Mouse (Mus musculus): ENCODE measurements around the gene Arnt2. TPM values are rescaled to one million over a fixed set of nuclear protein-coding genes. Genes with fewer than 3 reads are reported as not detected.

Gene Arnt2
- polyA plus RNA-seq, 1 experiment from 2014 or later: 18.5 TPM

DNA sequence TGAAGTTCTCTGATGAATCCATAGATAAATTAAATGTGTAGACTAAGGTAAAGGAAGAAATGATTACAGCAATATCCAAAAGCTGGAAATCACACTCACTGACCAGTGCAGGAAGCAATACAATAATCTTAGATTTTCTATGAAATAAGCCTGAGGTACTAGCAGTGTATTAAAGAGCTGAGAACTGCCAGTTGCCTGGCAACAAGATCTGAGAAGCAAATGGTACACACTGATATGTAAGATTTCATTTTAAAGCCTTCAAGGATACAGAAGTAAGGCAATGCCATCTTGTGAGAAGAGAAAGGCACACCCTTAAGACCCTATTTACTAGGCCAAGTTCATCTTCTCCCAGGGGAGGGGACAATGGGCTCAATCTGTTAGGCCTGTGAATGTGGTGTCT, 59.4 kb downstream of the Arnt2 start:
- H3K9ac ChIP-seq (replicated peaks; ENCODE audit: low read length): no peak overlapping the region
- H3K9me3 ChIP-seq (replicated peaks; ENCODE audit: control insufficient read depth, low read length): no peaks in the 10 kb centered on the region
- ATAC-seq (replicated peaks; ENCODE audit: insufficient number of reproducible peaks, low FRiP score, low TSS enrichment, low read depth) (no peak), DNase-seq (ENCODE audit: low spot score) (no peak)
- H3K4me2 ChIP-seq (ENCODE audit: low read depth, low read length): no peak overlapping the region
- H3K4me3 ChIP-seq (ENCODE audit: low read depth, low read length): no peak overlapping the region
- H3K36me3 ChIP-seq (replicated peaks; ENCODE audit: control insufficient read depth, insufficient read depth, low read depth, low read length): no peaks in the 10 kb centered on the region
- H3K27me3 ChIP-seq (ENCODE audit: control insufficient read depth, insufficient read depth, low read length): no peaks in the 10 kb centered on the region
- H3K27ac ChIP-seq (replicated peaks; ENCODE audit: low read depth, low read length): no peak overlapping the region
- H3K4me1 ChIP-seq (ENCODE audit: control insufficient read depth, insufficient read depth, low read length): no peaks in the 10 kb centered on the region

DNA sequence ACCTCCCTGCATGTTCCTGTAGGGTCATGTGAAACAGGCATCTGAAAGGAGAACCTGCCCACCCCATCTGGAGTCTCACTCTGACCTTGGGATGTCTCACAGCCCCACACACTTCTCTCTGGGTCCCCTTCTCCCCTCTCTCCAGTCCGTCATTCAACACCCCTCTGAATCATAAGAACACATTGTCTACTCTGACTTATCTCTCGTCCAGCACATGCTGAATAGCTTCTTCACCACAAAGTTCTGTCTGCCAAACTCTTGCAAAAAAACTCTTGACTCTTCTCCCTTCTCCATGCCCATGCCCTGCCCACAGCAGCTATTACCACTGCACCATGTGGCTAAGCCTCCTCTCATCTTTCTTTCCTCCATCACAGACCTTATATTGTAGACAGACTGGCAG, 60.0 kb downstream of the Arnt2 start:
- Histone ChIP-seq H3K27ac (replicated peaks; ENCODE audit: low read depth, low read length) (no peak overlapping the region), H3K4me3 (ENCODE audit: low read depth, low read length) (no peak overlapping the region), H3K4me2 (ENCODE audit: low read depth, low read length) (no peak overlapping the region), H3K9me3 (replicated peaks; ENCODE audit: control insufficient read depth, low read length) (no peaks in the 10 kb centered on the region), H3K27me3 (ENCODE audit: control insufficient read depth, insufficient read depth, low read length) (no peaks in the 10 kb centered on the region), H3K9ac (replicated peaks; ENCODE audit: low read length) (no peak overlapping the region), H3K36me3 (replicated peaks; ENCODE audit: control insufficient read depth, insufficient read depth, low read depth, low read length) (peaks cover under 1% of the 10 kb centered on the region; the same call in 1 of the 2 replicates), H3K4me1 (ENCODE audit: control insufficient read depth, insufficient read depth, low read length) (no peaks in the 10 kb centered on the region)
- ATAC-seq (replicated peaks; ENCODE audit: insufficient number of reproducible peaks, low FRiP score, low TSS enrichment, low read depth) (no peak), DNase-seq (ENCODE audit: low spot score) (no peak)
- 82% methylated on average over 2 of the region's 2 CpGs for WGBS

DNA sequence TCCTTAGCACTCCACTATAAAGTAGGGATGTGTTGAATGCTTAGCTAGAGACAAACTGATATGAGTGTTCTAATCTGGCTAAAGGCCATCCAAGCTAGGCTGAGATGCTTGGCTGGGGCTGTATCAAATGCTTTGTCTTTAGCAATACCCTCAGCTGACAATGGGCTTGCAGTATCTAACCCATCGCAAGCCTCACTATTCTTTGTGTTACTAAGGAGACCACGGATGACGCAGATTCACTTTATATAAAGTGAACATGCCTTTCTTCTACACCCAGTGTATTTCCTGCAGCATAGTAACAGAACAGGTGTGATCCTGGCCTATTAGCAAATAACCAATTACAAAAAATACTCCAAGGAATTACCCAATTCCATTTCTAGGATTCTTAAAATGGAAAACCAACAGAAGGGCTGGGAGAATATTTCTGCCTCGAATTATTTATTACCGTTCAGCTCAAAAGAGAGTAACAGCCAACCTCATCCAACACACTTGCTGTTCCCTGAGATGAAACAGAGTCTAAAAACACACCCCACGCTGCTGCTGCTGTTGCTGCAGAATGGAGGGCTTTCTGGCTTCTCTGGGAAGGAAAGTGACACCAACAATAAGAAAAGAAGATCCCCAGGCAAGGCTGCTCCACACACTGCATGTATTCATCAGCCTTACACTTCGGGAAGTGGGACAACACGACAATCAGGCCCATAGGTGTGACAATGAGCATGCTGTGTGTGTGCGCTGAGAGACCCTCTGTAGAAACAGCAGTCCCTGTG, 61.6 kb downstream of the Arnt2 start:
- Histone ChIP-seq H3K27me3 (ENCODE audit: control insufficient read depth, insufficient read depth, low read length) (no peaks in the 10 kb centered on the region), H3K4me1 (ENCODE audit: control insufficient read depth, insufficient read depth, low read length) (no peaks in the 10 kb centered on the region), H3K4me3 (ENCODE audit: low read depth, low read length) (no peak overlapping the region), H3K9ac (replicated peaks; ENCODE audit: low read length) (no peak overlapping the region), H3K36me3 (replicated peaks; ENCODE audit: control insufficient read depth, insufficient read depth, low read depth, low read length) (peaks cover 6% of the 10 kb centered on the region), H3K27ac (replicated peaks; ENCODE audit: low read depth, low read length) (no peak overlapping the region), H3K9me3 (replicated peaks; ENCODE audit: control insufficient read depth, low read length) (no peaks in the 10 kb centered on the region), H3K4me2 (ENCODE audit: low read depth, low read length) (no peak overlapping the region)
- DNase-seq (ENCODE audit: low spot score) (no peak), ATAC-seq (replicated peaks; ENCODE audit: insufficient number of reproducible peaks, low FRiP score, low TSS enrichment, low read depth) (no peak)
- WGBS: 93% methylated on average over 9 of the region's 9 CpGs

DNA sequence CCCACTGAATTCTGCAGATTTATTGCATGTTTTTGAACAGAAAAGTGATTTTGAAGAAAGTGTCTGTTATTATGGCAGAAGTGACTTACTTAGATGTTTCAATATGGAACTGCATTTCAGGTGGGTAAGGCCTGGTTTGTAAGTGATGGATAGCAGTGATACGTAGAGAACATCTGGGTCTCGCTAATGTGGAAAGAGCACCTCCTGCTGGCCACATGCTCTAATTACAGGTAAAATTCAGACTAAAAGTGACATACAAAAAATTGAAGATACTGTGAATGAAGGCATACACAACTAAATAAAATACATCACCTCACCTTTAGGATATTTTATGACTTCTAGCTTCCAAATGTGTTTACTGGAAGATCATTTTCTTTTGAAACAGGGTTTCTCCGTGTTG, 66.8 kb downstream of the Arnt2 start:
- H3K4me3 ChIP-seq (ENCODE audit: low read depth, low read length): no peak overlapping the region
- 94% methylated on average over 3 of the region's 3 CpGs for WGBS
- no peak overlapping the region for H3K27ac ChIP-seq (replicated peaks; ENCODE audit: low read depth, low read length)
- H3K4me1 ChIP-seq (ENCODE audit: control insufficient read depth, insufficient read depth, low read length): no peaks in the 10 kb centered on the region
- H3K9me3 ChIP-seq (replicated peaks; ENCODE audit: control insufficient read depth, low read length): no peaks in the 10 kb centered on the region
- H3K27me3 ChIP-seq (ENCODE audit: control insufficient read depth, insufficient read depth, low read length): no peaks in the 10 kb centered on the region
- H3K9ac ChIP-seq (replicated peaks; ENCODE audit: low read length): no peak overlapping the region
- H3K4me2 ChIP-seq (ENCODE audit: low read depth, low read length): no peak overlapping the region
- H3K36me3 ChIP-seq (replicated peaks; ENCODE audit: control insufficient read depth, insufficient read depth, low read depth, low read length): peaks cover 9% of the 10 kb centered on the region
- ATAC-seq (replicated peaks; ENCODE audit: insufficient number of reproducible peaks, low FRiP score, low TSS enrichment, low read depth) (no peak), DNase-seq (ENCODE audit: low spot score) (no peak)

DNA sequence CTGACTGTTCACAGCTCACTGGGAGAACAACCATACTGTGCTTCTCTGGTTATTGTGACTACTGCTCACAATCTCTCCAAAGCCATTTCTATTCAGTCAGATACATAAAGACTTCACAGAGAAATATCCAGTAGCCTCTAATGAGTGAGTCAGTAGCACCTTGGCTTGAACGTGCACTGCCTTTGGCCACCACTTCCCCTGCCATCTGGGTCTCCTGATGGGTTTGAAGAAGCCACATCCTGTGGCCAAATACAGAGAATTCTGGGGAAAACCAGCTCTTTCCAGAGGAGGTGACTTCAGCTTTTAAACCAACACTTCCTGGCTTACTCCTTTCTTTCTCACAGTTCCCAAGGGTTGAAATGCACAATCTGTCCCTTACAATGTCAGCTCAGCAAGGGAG, 69.0 kb downstream of the Arnt2 start:
- H3K4me2 ChIP-seq (ENCODE audit: low read depth, low read length): no peak overlapping the region
- ATAC-seq (replicated peaks; ENCODE audit: insufficient number of reproducible peaks, low FRiP score, low TSS enrichment, low read depth) (no peak), DNase-seq (ENCODE audit: low spot score) (no peak)
- peaks cover 9% of the 10 kb centered on the region for H3K36me3 ChIP-seq (replicated peaks; ENCODE audit: control insufficient read depth, insufficient read depth, low read depth, low read length)
- H3K27me3 ChIP-seq (ENCODE audit: control insufficient read depth, insufficient read depth, low read length): no peaks in the 10 kb centered on the region
- no peak overlapping the region for H3K27ac ChIP-seq (replicated peaks; ENCODE audit: low read depth, low read length)
- no peaks in the 10 kb centered on the region for H3K9me3 ChIP-seq (replicated peaks; ENCODE audit: control insufficient read depth, low read length)
- no peak overlapping the region for H3K9ac ChIP-seq (replicated peaks; ENCODE audit: low read length)
- H3K4me3 ChIP-seq (ENCODE audit: low read depth, low read length): no peak overlapping the region
- H3K4me1 ChIP-seq (ENCODE audit: control insufficient read depth, insufficient read depth, low read length): no peaks in the 10 kb centered on the region
- 79% methylated on average over 1 of the region's 1 CpGs for WGBS

DNA sequence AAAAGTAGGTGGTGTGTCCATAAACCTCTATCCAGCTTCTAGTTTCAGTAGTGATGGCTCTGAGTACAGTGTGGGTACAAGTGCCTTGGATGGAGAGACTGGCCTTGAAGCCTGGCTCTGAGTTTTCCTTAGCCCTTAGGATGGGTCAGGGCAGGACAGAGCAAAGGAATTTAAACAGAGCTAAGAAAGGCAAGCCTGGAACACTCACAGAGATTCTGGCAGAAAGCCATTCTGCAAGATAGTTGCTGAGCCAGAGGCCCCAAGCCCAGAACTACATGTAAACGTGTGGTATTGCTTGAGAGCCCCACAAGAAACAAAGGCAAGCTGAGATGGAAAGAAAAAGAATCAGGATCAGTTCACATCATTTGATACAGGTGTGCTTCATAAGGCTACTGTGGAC, 70.8 kb downstream of the Arnt2 start:
- peaks cover 5% of the 10 kb centered on the region for H3K36me3 ChIP-seq (replicated peaks; ENCODE audit: control insufficient read depth, insufficient read depth, low read depth, low read length)
- H3K27ac ChIP-seq (replicated peaks; ENCODE audit: low read depth, low read length): no peak overlapping the region
- no peaks in the 10 kb centered on the region for H3K27me3 ChIP-seq (ENCODE audit: control insufficient read depth, insufficient read depth, low read length)
- no peak overlapping the region for H3K4me3 ChIP-seq (ENCODE audit: low read depth, low read length)
- ATAC-seq (replicated peaks; ENCODE audit: insufficient number of reproducible peaks, low FRiP score, low TSS enrichment, low read depth) (no peak), DNase-seq (ENCODE audit: low spot score) (no peak)
- no peak overlapping the region for H3K4me2 ChIP-seq (ENCODE audit: low read depth, low read length)
- H3K9me3 ChIP-seq (replicated peaks; ENCODE audit: control insufficient read depth, low read length): no peaks in the 10 kb centered on the region
- no peak overlapping the region for H3K9ac ChIP-seq (replicated peaks; ENCODE audit: low read length)
- no peaks in the 10 kb centered on the region for H3K4me1 ChIP-seq (ENCODE audit: control insufficient read depth, insufficient read depth, low read length)
- WGBS: 75% methylated on average over 1 of the region's 1 CpGs

DNA sequence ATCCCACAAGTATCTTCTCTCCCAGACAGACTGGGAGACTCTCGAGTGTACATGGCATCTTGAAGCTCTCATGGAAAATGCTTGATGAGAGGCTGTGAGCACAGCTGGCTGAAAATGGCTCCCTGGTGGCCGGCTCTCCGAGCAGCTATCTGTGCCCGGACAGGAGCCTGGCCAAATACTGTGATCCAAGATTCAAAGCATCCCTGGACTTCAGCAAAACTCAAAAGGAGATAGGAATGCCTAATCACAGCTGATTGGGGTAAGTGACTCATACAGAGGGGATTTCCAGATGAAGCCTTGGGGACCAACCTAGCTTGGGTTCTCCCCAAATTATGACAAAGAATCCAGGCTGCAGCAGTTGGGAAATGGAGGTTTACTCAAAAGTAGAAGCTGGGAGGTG, 72.2 kb downstream of the Arnt2 start:
- Histone ChIP-seq H3K36me3 (replicated peaks; ENCODE audit: control insufficient read depth, insufficient read depth, low read depth, low read length) (no peaks in the 10 kb centered on the region), H3K4me1 (ENCODE audit: control insufficient read depth, insufficient read depth, low read length) (no peaks in the 10 kb centered on the region), H3K9ac (replicated peaks; ENCODE audit: low read length) (no peak overlapping the region), H3K4me2 (ENCODE audit: low read depth, low read length) (no peak overlapping the region), H3K27ac (replicated peaks; ENCODE audit: low read depth, low read length) (no peak overlapping the region), H3K4me3 (ENCODE audit: low read depth, low read length) (no peak overlapping the region), H3K27me3 (ENCODE audit: control insufficient read depth, insufficient read depth, low read length) (no peaks in the 10 kb centered on the region), H3K9me3 (replicated peaks; ENCODE audit: control insufficient read depth, low read length) (no peaks in the 10 kb centered on the region)
- ATAC-seq (replicated peaks; ENCODE audit: insufficient number of reproducible peaks, low FRiP score, low TSS enrichment, low read depth) (no peak), DNase-seq (ENCODE audit: low spot score) (no peak)
- WGBS: 86% methylated on average over 4 of the region's 4 CpGs

DNA sequence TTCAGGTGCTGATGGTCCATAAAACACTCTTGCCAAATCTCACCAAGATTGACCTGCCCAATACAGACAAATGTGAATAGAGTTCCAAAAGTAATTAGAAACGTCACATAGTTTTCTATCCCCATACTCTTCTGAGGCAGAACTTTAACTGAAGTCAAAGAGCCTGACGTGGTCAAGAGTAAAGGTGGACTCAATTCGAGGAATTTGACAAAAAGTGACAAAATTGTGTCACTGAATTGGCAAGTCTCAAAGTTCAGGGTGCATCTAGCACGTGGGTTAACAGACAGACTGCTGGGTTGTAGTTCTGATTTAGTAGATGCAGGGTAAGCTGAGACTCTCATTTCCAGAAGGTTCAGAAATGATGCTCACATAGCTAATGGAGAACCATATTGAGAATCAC, 73.1 kb downstream of the Arnt2 start:
- WGBS: 87% methylated on average over 4 of the region's 4 CpGs
- H3K27me3 ChIP-seq (ENCODE audit: control insufficient read depth, insufficient read depth, low read length): no peaks in the 10 kb centered on the region
- no peaks in the 10 kb centered on the region for H3K9me3 ChIP-seq (replicated peaks; ENCODE audit: control insufficient read depth, low read length)
- no peaks in the 10 kb centered on the region for H3K4me1 ChIP-seq (ENCODE audit: control insufficient read depth, insufficient read depth, low read length)
- DNase-seq (ENCODE audit: low spot score): no peak
- H3K9ac ChIP-seq (replicated peaks; ENCODE audit: low read length): no peak overlapping the region
- no peak for ATAC-seq (replicated peaks; ENCODE audit: insufficient number of reproducible peaks, low FRiP score, low TSS enrichment, low read depth)
- H3K27ac ChIP-seq (replicated peaks; ENCODE audit: low read depth, low read length): no peak overlapping the region
- H3K36me3 ChIP-seq (replicated peaks; ENCODE audit: control insufficient read depth, insufficient read depth, low read depth, low read length): no peaks in the 10 kb centered on the region
- no peak overlapping the region for H3K4me3 ChIP-seq (ENCODE audit: low read depth, low read length)
- H3K4me2 ChIP-seq (ENCODE audit: low read depth, low read length): no peak overlapping the region
